Mouse (Mus musculus) heart, embryonic 11.5 days (tissue): ENCODE data around the gene Aqp3. TPM values are rescaled to one million over a fixed set of nuclear protein-coding genes. Genes with fewer than 3 reads are reported as not detected.

Experiments used
- ATAC-seq: fragments of 200-750 bp; cut with Nextera tagmentation; replicated peaks from 2 replicates; pipeline ENCODE4 v1.8.0; 2017; ENCODE audit warnings: moderate library complexity; ENCODE audit not compliant: insufficient number of reproducible peaks, low FRiP score, low TSS enrichment
- H3K27ac ChIP-seq: fragments of 300-500 bp; sonication (generic); 2 replicates; pipeline ENCODE4 v1.5.1; 2014; ENCODE audit warnings: mild to moderate bottlenecking, low read depth, low read length
- H3K27me3 ChIP-seq: fragments of 300-500 bp; sonication (generic); 2 replicates; pipeline ENCODE4 v1.6.1; 2014; ENCODE audit warnings: mild to moderate bottlenecking, low read length, mixed read lengths; ENCODE audit not compliant: control insufficient read depth, insufficient read depth
- H3K36me3 ChIP-seq: fragments of 300-500 bp; sonication (generic); 2 replicates; pipeline ENCODE4 v1.6.1; 2014; ENCODE audit warnings: mild to moderate bottlenecking, low read length, moderate library complexity, mixed read lengths; ENCODE audit not compliant: control insufficient read depth, insufficient read depth
- H3K4me1 ChIP-seq: fragments of 300-500 bp; sonication (generic); 2 replicates; pipeline ENCODE4 v1.6.1; 2014; ENCODE audit warnings: low read length; ENCODE audit not compliant: control insufficient read depth, insufficient read depth
- H3K4me2 ChIP-seq: fragments of 300-500 bp; sonication (generic); 2 replicates; pipeline ENCODE4 v1.6.1; 2014; ENCODE audit warnings: mild to moderate bottlenecking, moderate library complexity
- H3K4me3 ChIP-seq: fragments of 300-500 bp; sonication (generic); 2 replicates; pipeline ENCODE4 v1.5.1; 2014; ENCODE audit warnings: low read depth, low read length
- H3K9ac ChIP-seq: fragments of 300-500 bp; sonication (generic); 2 replicates; pipeline ENCODE4 v1.6.1; 2014; ENCODE audit warnings: mild to moderate bottlenecking, low read depth, low read length, moderate library complexity
- H3K9me3 ChIP-seq: fragments of 300-500 bp; sonication (generic); replicated peaks from 2 replicates; pipeline ENCODE4 v1.6.1; 2016; ENCODE audit warnings: low read length; ENCODE audit not compliant: control insufficient read depth
- WGBS: fragments of 180-500 bp; shearing (Covaris S2); extraction: QIAGEN DNeasy Blood & Tissue Kit; methylation state at CpG from one replicate; pipeline ENCODE4 v1.1.7; 2014; ENCODE audit not compliant: insufficient replicate concordance; 5-methylcytosine and 5-hydroxymethylcytosine counted together
- polyA plus RNA-seq: library from polyadenylated mRNA; unstranded; fragments of >200 nt; fragmentation: Nextera tagmentation; extraction: Ambion mirVana; gene quantifications from 2 replicates; pipeline ENCODE4 v1.2.1, GENCODE M21; 2014

Aqp3 gene
- polyA plus RNA-seq, 1 experiment from 2014 or later = 7.3 TPM

DNA sequence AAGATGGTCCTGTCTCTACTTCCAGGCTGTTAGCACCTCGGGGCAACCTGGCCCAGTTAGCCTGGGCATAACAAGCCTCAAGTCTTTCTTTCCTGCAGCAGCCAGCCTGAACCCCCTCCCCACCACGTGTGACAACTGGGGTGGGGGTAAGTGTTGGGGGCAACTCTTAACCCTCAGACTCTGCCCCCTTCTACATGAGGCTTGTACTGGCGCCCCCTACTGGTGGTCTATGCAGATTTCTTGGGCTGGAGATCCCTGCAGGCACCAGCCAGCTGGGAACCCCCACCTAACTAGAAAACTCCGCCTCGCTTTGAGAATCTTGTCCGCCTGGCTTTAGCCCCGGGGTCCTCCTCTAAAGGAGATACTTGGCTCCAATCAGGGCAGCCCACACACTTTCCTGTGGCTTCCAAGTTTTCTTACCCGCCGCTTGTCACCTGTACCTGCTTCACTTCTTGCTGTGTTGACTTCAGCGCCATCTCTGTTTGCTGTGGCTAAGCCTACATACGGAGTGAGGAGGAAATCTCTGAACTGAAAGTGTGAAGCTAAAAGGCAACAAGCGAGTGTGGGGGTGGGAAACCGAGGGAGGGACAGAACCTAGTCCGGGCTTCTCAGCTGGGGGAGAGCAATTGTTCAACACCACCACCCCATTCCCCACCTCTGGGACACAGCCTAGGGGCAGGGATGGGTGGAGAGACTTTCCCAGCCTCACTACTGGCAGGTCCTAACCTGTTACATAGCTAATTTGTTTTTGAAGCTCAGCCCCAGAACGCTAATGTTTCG, 33.9 kb downstream of the Aqp3 start:
- no peak; the same call in 1 of the 2 replicates for ATAC-seq
- Histone ChIP-seq H3K4me1 (no peaks in the 10 kb centered on the region), H3K9ac (no peak overlapping the region), H3K4me3 (no peak overlapping the region), H3K4me2 (peak overlapping the region; percentile 53), H3K27ac (no peak overlapping the region), H3K36me3 (no peaks in the 10 kb centered on the region), H3K27me3 (peaks cover 4% of the 10 kb centered on the region; the same call in 1 of the 2 replicates), H3K9me3 (no peaks in the 10 kb centered on the region)
- WGBS = 14% methylated on average over 16 of the region's 16 CpGs

DNA sequence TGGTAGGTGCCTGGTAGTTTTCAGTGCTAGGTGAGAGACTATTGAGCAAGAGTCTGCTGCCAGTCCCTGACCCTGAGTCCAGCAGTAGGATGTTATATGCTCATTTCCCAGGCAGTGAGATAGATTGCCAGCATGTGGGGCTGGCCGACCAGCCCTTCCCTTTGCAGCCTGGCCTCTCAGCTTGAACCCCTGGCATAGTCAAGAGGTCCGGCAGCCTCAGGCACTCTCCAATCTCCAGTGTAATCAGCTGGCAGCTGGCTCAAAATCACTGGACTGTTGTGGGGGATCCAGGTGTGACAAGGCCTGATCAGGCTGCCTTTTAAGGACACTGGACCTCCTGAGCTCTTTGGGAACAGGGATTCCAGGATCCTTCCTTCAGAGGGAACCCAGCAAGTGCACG, 34.6 kb downstream of the Aqp3 start:
- Histone ChIP-seq H3K27me3 (peaks cover 4% of the 10 kb centered on the region; the same call in 1 of the 2 replicates), H3K9me3 (no peaks in the 10 kb centered on the region), H3K4me3 (no peak overlapping the region), H3K4me2 (no peak overlapping the region), H3K4me1 (no peaks in the 10 kb centered on the region), H3K36me3 (no peaks in the 10 kb centered on the region), H3K9ac (no peak overlapping the region), H3K27ac (no peak overlapping the region)
- 49% methylated on average over 3 of the region's 3 CpGs for WGBS
- no peak for ATAC-seq

DNA sequence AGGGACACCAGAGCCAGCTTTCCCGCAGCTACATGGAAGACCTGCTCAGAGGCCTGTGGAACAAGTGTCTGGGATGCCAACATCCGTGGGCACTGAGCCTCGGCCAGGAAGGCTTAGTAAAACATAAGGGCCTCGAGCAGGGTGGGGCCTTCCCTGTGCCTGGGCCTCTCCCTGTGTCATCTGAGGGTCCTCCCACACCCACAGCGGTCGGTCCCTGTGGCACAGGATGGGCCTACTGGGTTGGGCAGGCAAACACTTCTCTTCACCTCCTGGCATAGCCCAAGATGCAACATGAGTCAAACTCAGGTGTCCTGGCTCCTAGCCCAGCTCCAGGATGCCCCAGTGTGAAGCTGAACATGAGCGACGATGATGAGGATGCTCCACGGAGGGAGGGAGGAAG, 40.6 kb downstream of the Aqp3 start:
- H3K36me3 ChIP-seq = no peaks in the 10 kb centered on the region
- H3K4me3 ChIP-seq = no peak overlapping the region
- peaks cover 7% of the 10 kb centered on the region; the same call in 1 of the 2 replicates for H3K4me1 ChIP-seq
- no peak overlapping the region for H3K27ac ChIP-seq
- 76% methylated on average over 8 of the region's 9 CpGs for WGBS
- no peak for ATAC-seq
- no peak overlapping the region for H3K4me2 ChIP-seq
- peaks cover 4% of the 10 kb centered on the region; the same call in 1 of the 2 replicates for H3K27me3 ChIP-seq
- H3K9me3 ChIP-seq = no peaks in the 10 kb centered on the region
- H3K9ac ChIP-seq = no peak overlapping the region

DNA sequence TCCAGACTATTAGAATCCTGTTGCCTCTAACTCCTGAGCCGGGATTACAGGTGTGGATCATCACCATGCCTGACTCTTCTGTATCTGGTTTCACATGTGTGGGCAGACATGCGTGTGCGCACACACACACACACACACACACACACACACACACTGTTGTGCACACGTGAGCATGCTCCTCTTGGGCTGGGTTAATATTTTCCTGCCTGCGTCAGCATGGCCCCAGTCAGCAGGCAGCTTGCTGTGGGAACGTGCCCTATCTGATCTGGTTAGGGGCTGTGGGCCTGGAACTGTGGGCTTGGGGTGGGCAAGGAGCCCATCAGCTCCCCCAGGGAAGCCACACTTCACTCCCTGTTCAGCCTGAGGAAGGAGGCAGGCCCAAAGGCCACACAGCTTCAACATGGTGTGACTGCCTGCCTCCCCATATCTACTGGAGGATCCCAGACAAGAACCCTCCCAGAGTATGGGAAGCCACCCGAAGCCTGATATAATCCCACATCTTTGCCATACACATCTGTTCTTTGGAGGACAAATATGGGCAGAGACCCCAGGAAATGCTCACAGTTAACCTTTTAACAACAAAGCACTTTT, 41.1 kb downstream of the Aqp3 start:
- Histone ChIP-seq H3K4me1 (peaks cover 7% of the 10 kb centered on the region; the same call in 1 of the 2 replicates), H3K36me3 (no peaks in the 10 kb centered on the region), H3K27ac (no peak overlapping the region), H3K27me3 (peaks cover 2% of the 10 kb centered on the region; the same call in 1 of the 2 replicates), H3K9me3 (no peaks in the 10 kb centered on the region), H3K4me3 (no peak overlapping the region), H3K9ac (no peak overlapping the region), H3K4me2 (no peak overlapping the region)
- ATAC-seq = no peak
- WGBS = 52% methylated on average over 7 of the region's 7 CpGs

DNA sequence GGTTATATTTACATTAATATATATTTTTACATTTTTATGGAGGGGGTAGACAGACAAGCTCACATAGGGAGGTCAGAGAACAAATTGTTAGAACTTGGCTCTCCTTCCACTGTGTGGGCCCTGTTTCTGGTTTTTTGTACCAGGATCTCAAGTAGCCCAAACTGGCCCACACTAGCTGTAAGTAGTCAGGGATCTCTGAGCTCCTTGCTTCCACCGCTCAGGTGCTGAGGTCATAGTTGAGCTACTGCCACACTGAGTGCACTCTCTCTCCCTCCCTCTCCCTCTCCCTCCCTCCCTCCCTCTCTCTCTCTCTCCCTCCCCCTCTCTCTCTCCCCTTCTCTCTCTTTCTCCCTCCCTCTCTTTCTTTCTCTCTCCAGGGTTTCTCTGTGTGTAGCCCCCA, 41.7 kb downstream of the Aqp3 start:
- Histone ChIP-seq H3K9ac (no peak overlapping the region), H3K4me1 (peaks cover 7% of the 10 kb centered on the region; the same call in 1 of the 2 replicates), H3K27ac (no peak overlapping the region), H3K36me3 (no peaks in the 10 kb centered on the region), H3K9me3 (no peaks in the 10 kb centered on the region), H3K4me2 (no peak overlapping the region), H3K27me3 (no peaks in the 10 kb centered on the region), H3K4me3 (no peak overlapping the region)
- ATAC-seq = no peak
- WGBS = 17% methylated on average over 1 of the region's 1 CpGs

DNA sequence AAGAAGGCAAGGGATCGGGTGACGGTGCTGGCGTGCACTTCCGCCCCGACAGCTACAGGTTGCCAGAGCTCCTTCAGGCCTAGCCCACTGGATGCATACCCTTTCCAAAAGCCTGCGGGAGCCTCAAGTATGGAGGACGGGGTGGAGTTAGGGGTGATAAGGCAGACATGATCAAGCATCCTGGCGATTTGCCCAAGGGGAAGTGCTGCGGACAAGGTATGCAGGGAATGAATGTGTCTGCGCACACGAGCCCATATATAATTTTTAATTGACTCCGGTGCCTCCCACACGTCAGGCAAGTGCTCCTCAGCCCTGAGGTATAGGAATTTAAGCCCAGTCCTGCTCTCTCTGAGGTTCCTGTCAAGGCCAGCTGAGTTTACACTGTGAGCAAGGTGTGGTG, 42.9 kb downstream of the Aqp3 start:
- 47% methylated on average over 13 of the region's 13 CpGs for WGBS
- no peaks in the 10 kb centered on the region for H3K9me3 ChIP-seq
- H3K4me1 ChIP-seq = peaks cover 7% of the 10 kb centered on the region; the same call in 1 of the 2 replicates
- H3K4me2 ChIP-seq = peak overlapping the region; percentile 12; the same call in 1 of the 2 replicates
- H3K36me3 ChIP-seq = no peaks in the 10 kb centered on the region
- no peak overlapping the region for H3K27ac ChIP-seq
- peak; percentile 56 for ATAC-seq
- no peak overlapping the region; the same call in 1 of the 2 replicates for H3K9ac ChIP-seq
- H3K4me3 ChIP-seq = no peak overlapping the region
- no peaks in the 10 kb centered on the region for H3K27me3 ChIP-seq

DNA sequence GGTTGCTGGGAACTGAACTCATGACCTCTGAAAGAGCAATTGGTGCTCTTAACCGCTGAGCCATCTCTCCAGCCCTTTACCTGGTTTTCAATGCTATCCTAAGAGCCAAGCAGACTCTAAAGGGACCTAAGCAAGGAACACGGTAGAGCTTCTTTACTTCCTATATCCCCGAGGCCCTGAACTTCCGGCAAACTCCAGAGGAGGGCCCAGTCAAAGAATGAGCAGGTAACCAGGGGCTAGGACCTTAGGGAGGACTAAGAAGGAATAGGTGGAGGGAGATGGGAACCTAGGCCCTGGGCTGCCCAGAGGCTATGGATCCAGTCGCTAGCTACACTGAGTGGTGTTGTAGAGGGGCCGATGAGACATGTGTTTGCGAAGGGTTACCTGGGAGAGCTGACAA, 46.2 kb downstream of the Aqp3 start:
- Histone ChIP-seq H3K4me2 (no peak overlapping the region), H3K27ac (no peak overlapping the region), H3K4me1 (peaks cover 11% of the 10 kb centered on the region), H3K9ac (no peak overlapping the region), H3K27me3 (no peaks in the 10 kb centered on the region), H3K9me3 (no peaks in the 10 kb centered on the region), H3K36me3 (no peaks in the 10 kb centered on the region), H3K4me3 (no peak overlapping the region)
- 77% methylated on average over 7 of the region's 7 CpGs for WGBS
- no peak for ATAC-seq

DNA sequence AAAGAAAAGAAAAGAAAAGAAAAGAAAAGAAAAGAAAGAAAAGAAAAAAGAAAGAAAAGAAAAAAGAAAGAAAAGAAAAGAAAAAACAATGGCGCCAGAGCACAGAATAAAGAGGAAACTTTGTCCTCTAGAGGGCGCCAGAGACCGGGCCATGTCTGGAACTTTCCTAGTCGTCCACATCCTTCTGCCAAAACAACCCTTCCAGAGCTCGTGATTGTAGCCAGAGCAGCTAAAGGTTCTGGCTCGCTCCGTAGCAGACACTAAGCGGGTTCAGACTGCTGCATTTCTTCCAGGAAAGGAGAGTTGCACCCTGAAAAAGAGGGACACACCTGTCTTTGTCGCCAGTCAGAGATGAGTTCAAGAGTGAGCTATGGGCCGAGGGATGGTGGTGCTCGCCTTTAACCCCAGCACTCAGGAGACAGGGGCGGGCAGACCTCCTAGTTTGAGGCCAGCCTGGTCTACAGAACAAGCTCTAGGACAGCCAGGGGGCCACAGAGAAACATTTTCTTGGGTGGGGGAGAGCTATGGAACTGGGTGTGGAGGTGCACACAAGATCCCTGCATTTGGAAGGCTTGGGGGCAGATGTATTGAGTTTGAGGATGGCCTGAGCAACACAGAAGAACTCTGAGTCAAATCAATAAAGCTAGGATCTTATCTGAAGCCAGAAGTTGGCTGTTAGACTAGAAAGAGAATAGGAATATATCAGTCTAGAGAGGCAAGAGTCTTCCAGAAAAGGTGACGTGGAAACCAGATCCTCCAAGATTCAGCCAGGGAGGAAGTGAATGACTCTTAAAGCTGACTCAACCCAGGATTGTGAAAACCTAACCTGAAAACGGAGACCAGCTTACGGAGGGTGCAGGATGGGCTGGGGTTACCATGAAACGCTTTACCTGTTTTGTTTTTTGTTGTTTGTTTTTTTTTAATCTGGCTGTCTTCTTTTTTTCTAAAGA, 47.0 kb downstream of the Aqp3 start:
- ATAC-seq = no peak
- peak overlapping the region; percentile 58; the same call in 1 of the 2 replicates for H3K9ac ChIP-seq
- H3K27ac ChIP-seq = no peak overlapping the region
- WGBS = 33% methylated on average over 16 of the region's 16 CpGs
- H3K27me3 ChIP-seq = no peaks in the 10 kb centered on the region
- peaks cover 11% of the 10 kb centered on the region for H3K4me1 ChIP-seq
- no peaks in the 10 kb centered on the region for H3K36me3 ChIP-seq
- H3K9me3 ChIP-seq = no peaks in the 10 kb centered on the region
- no peak overlapping the region for H3K4me3 ChIP-seq
- H3K4me2 ChIP-seq = peak overlapping the region; percentile 57
